Mouse (Mus musculus): ENCODE results near the gene Lcn6. TPM values are rescaled to one million over a fixed set of nuclear protein-coding genes. Genes with fewer than 3 reads are reported as not detected.
"Not testable (repeated sequence)": the region's sequence is repeated elsewhere in the genome, so short reads cannot be mapped to it uniquely, and the experiment has no call there.

The Lcn6 gene
- polyA plus RNA-seq, 1 experiment from 2014 or later: not detected

DNA sequence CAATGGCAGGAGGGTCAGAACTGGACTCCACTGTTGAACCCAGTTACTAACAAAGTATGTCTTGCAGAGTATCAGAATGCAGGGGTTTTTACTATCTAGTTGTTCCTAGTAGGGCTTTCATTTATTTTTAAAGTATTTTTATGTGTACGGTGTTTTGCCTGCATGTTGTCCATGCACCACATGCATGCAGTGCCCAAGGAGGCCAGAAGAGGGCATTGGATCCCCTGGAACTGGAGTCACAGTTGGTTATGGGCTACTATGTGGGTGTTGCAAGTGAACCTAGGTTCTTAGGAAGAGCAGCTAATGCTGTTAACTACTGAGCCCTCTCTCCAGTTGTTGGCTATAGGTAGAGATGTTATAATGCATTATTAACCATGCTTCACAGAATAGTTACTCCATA lies 13.1 kb upstream of the Lcn6 start:
- Histone ChIP-seq H3K9me3 (no peaks in the 10 kb centered on the region), H3K27me3 (no peaks in the 10 kb centered on the region), H3K36me3 (no peaks in the 10 kb centered on the region), H3K4me2 (replicated peaks) (no peak overlapping the region), H3K4me3 (replicated peaks) (no peak overlapping the region), H3K27ac (no peak overlapping the region), H3K4me1 (replicated peaks) (no peaks in the 10 kb centered on the region), H3K9ac (replicated peaks) (no peak overlapping the region)
- WGBS: 76% methylated on average over 1 of the region's 1 CpGs
- ATAC-seq: no peak

DNA sequence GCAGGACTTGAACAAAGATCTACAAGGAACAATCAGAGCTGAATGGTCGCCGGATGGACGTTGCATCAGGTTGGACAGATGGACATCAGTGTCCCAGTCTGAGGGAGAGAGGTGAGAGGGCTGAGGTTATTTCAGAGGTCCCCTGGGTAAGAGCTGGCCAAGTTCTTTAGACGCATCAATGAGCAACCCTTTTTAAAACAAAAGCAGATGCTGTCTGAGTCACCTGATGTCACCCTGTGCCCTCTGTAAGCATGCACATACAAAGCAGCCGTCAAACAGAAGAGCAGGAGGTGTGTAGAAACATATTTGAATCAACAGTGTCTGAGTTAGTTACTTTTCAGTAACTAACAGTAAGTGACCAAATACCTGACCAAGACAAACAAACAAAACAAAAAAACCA lies 12.5 kb upstream of the Lcn6 start:
- Histone ChIP-seq H3K4me2 (replicated peaks) (no peak overlapping the region), H3K9me3 (no peaks in the 10 kb centered on the region), H3K4me3 (replicated peaks) (no peak overlapping the region), H3K9ac (replicated peaks) (no peak overlapping the region), H3K4me1 (replicated peaks) (no peaks in the 10 kb centered on the region), H3K27me3 (no peaks in the 10 kb centered on the region), H3K27ac (no peak overlapping the region), H3K36me3 (no peaks in the 10 kb centered on the region)
- WGBS: 83% methylated on average over 5 of the region's 5 CpGs
- ATAC-seq: no peak

DNA sequence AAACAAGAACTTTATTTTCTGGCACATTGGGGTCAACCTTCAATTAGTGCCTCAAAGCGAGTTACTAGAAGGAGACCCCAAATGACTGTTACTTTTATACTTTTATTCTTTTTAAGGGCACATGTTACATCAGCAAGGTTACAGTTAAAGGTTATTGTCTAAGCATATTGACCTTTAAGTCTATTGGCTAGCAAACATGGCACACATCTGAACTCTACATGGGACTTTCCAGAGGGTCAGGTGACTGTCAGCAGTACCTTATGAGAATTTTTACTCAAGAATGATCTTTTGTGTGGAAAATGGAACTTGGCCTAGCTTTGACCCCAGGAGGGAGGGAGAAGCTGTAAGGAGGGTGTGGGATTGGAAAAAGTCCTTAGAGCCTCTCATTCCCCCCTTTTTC lies 10.1 kb upstream of the Lcn6 start:
- no peaks in the 10 kb centered on the region for H3K9me3 ChIP-seq
- ATAC-seq: no peak
- no peak overlapping the region for H3K27ac ChIP-seq
- H3K9ac ChIP-seq (replicated peaks): no peak overlapping the region
- no peaks in the 10 kb centered on the region for H3K27me3 ChIP-seq
- no peaks in the 10 kb centered on the region for H3K36me3 ChIP-seq
- H3K4me1 ChIP-seq (replicated peaks): no peaks in the 10 kb centered on the region
- H3K4me3 ChIP-seq (replicated peaks): no peak overlapping the region
- H3K4me2 ChIP-seq (replicated peaks): no peak overlapping the region
- WGBS: 71% methylated on average over 1 of the region's 1 CpGs

DNA sequence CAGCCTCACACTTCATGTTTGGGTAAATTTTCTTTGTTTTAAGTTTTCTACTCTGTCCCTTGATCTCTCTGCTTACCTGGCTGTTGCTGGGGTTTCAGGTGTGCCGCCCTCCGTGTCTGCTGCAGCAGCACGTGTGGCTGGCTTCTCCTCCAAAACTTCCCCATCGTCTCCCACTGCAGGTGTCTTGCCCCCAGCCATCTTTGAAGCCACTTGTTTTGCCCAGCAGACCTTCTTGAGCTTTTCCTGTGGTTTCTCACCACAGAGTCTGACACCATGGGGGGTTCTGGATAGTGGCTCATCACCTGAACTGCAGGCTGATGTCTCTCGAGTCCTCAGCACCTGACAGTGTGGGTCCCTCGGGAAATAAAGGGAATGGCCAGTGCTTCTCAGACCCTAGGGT lies 3.0 kb downstream of the Lcn6 start:
- no peaks in the 10 kb centered on the region for H3K4me1 ChIP-seq (replicated peaks)
- H3K4me3 ChIP-seq (replicated peaks): no peak overlapping the region
- no peaks in the 10 kb centered on the region for H3K36me3 ChIP-seq
- no peaks in the 10 kb centered on the region for H3K27me3 ChIP-seq
- no peaks in the 10 kb centered on the region for H3K9me3 ChIP-seq
- WGBS: 87% methylated on average over 6 of the region's 6 CpGs
- no peak overlapping the region for H3K27ac ChIP-seq
- no peak overlapping the region for H3K4me2 ChIP-seq (replicated peaks)
- no peak for ATAC-seq
- no peak overlapping the region for H3K9ac ChIP-seq (replicated peaks)

DNA sequence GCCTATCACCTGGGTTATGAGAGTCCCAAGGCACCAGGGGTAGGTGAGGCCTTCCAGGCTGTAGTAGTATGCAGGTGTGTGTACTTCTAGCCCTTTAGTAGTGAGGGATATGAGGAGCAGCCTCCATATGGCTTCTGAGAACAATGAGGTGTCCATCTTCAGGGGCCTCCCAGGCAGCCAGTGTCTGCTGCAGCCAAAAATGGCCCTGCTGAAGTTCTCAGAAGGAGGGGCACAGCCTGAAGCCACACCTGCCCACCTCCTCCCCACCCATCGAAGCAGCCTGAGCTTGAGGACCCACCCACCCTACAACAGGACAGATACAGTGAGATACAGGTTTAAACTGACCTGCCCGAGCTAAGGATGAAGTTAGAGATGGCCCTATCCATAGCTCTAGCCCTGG lies 5.8 kb downstream of the Lcn6 start, which contains the start of gene Lcn10:
Gene Lcn10, plus strand, starts transcription at position 301 of the 400 bp plus-strand sequence.
- no peak within 1 kb of the TSS for H3K27ac ChIP-seq

DNA sequence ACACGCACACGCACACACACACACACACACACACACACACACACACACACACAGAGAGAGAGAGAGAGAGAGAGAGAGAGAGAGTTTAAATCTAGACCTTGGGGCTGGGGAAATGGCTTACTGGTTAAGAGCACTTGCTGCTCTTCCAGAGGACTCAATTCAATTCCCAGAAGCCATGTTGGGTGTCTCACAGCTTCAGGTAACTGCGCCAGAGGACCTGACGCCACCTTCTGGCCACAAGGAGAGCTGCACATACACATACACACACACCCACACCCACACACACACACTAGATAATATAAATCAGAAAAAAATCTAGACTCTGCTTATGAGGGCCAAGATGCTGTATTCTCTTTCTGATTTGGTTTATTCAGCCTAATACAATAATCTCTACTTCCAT lies 10.4 kb downstream of the Lcn6 start:
- Histone ChIP-seq H3K9ac (replicated peaks) (no peak overlapping the region), H3K4me1 (replicated peaks) (no peaks in the 10 kb centered on the region), H3K4me2 (replicated peaks) (no peak overlapping the region), H3K36me3 (no peaks in the 10 kb centered on the region), H3K27me3 (no peaks in the 10 kb centered on the region), H3K4me3 (replicated peaks) (no peak overlapping the region), H3K27ac (no peak overlapping the region), H3K9me3 (no peaks in the 10 kb centered on the region)
- 64% methylated on average over 3 of the region's 4 CpGs for WGBS
- ATAC-seq: no peak

More for the DNA sequence above, 5.8 kb downstream of the Lcn6 start, which contains the start of gene Lcn10:
- Histone ChIP-seq H3K4me2 (replicated peaks) (no peak within 1 kb of the TSS), H3K4me3 (replicated peaks) (no peak within 1 kb of the TSS), H3K27me3 (no peaks in the 10 kb centered on the region), H3K9me3 (no peaks in the 10 kb centered on the region), H3K36me3 (no peaks in the 10 kb centered on the region), H3K4me1 (replicated peaks) (no peaks in the 10 kb centered on the region), H3K9ac (replicated peaks) (no peak within 1 kb of the TSS)
- WGBS: 72% methylated on average over 2 of the region's 2 CpGs
- ATAC-seq: no peak

DNA sequence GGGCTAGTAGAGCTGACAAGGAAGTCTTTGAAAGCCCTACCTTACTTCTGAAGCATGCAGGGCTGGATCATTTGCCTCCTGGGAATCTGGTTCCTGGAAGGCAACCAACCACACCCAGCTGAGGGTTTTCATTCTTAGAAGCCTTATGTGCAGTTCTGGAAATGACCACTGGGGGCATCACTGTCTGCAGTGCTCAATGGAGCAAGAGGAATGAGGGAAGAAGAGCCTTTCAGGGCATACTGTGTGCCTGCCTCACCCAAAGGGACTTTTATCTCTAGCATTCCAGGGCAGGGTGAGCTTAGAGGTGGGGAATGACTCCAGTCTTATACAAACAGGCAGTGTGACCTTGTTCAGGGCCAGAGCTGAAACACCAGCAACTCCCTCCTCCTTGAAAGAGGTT lies 18.0 kb downstream of the Lcn6 start:
- Histone ChIP-seq H3K27me3 (no peaks in the 10 kb centered on the region), H3K27ac (no peak overlapping the region), H3K36me3 (no peaks in the 10 kb centered on the region), H3K4me3 (replicated peaks) (no peak overlapping the region), H3K9me3 (no peaks in the 10 kb centered on the region), H3K9ac (replicated peaks) (no peak overlapping the region), H3K4me2 (replicated peaks) (no peak overlapping the region), H3K4me1 (replicated peaks) (no peaks in the 10 kb centered on the region)
- ATAC-seq: no peak

DNA sequence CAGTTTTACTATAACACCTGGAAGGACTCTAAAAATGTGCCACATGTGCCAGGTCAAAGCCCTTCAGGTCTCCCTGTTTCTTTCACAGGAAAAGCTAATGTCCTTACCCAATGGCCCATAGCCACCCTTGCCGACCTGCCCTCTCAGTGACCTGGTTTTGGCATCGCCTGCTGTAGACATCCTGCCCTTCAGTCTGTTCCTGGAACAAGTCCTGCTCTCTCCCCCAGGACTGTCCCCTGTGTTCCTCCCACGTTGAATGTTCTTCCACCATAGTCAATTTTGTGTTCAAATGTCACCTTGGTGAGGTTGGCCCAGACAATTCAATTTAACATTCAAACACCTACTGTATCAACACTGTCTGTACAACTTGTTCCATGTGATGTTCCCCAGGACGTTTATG lies 20.4 kb downstream of the Lcn6 start:
- H3K4me1 ChIP-seq (replicated peaks): no peaks in the 10 kb centered on the region
- H3K36me3 ChIP-seq: no peaks in the 10 kb centered on the region
- H3K9me3 ChIP-seq: no peaks in the 10 kb centered on the region
- 70% methylated on average over 4 of the region's 4 CpGs for WGBS
- no peak overlapping the region for H3K4me3 ChIP-seq (replicated peaks)
- ATAC-seq: no peak
- H3K27me3 ChIP-seq: no peaks in the 10 kb centered on the region
- H3K9ac ChIP-seq (replicated peaks): no peak overlapping the region
- H3K27ac ChIP-seq: no peak overlapping the region
- no peak overlapping the region for H3K4me2 ChIP-seq (replicated peaks)

- no peaks in the 10 kb centered on the region for H3K9me3 ChIP-seq
Observed at GRCm38 (mm10) chr2:25698696-25699095, 22.1 kb downstream of the Lcn6 start.

GRCm38 (mm10) chr2:25699743-25700142 lies 23.2 kb downstream of the Lcn6 start, which contains the start of gene Obp2a:
TSS of gene Obp2a (plus strand) at chr2:25700043.
- ATAC-seq: not testable (repeated sequence)

More at GRCm38 (mm10) chr2:25698696-25699095, 22.1 kb downstream of the Lcn6 start:
- no peak overlapping the region for H3K27ac ChIP-seq
- H3K4me1 ChIP-seq (replicated peaks): no peaks in the 10 kb centered on the region
- ATAC-seq: no peak
- H3K4me3 ChIP-seq (replicated peaks): no peak overlapping the region
- 0 out of 2 replicates have a peak, but pooled peaks cover 2% of the 10 kb centered on the region for H3K27me3 ChIP-seq
- no peaks in the 10 kb centered on the region for H3K36me3 ChIP-seq
- H3K9ac ChIP-seq (replicated peaks): no peak overlapping the region
- H3K4me2 ChIP-seq (replicated peaks): no peak overlapping the region
- WGBS: 92% methylated on average over 2 of the region's 2 CpGs

DNA sequence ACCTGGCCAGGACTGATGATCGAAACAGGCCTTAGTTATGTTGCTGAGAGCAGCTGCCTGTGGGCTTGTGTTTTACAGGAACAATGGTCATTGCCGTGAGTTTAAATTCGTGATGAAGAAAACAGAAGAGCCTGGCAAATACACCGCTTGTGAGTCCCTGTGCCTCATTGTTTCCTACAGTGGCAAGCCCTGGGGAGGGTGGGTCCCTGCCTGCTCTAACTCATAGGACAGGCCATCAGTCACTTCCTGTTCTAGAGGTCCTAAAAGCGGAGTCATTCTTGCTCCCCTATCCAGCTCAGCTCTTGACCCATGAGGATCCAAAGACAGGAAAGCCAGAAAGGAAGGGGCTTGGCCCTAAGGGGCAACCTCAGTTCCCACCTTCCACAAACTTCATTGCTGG lies 24.4 kb downstream of the Lcn6 start:
- 0 out of 2 replicates have a peak, but pooled peaks cover 2% of the 10 kb centered on the region for H3K27me3 ChIP-seq
- no peak overlapping the region for H3K4me3 ChIP-seq (replicated peaks)
- 82% methylated on average over 5 of the region's 5 CpGs for WGBS
- no peak overlapping the region for H3K27ac ChIP-seq
- no peaks in the 10 kb centered on the region for H3K36me3 ChIP-seq
- H3K9ac ChIP-seq (replicated peaks): no peak overlapping the region
- H3K4me1 ChIP-seq (replicated peaks): 0 out of 2 replicates have a peak, but pooled peaks cover 2% of the 10 kb centered on the region
- ATAC-seq: no peak
- no peak overlapping the region for H3K4me2 ChIP-seq (replicated peaks)
- H3K9me3 ChIP-seq: no peaks in the 10 kb centered on the region

More at GRCm38 (mm10) chr2:25699743-25700142, 23.2 kb downstream of the Lcn6 start, which contains the start of gene Obp2a:
- H3K4me2 ChIP-seq (replicated peaks); H3K27ac ChIP-seq; H3K27me3 ChIP-seq; H3K36me3 ChIP-seq; H3K4me1 ChIP-seq (replicated peaks); H3K4me3 ChIP-seq (replicated peaks); H3K9me3 ChIP-seq; H3K9ac ChIP-seq (replicated peaks): not testable (repeated sequence)
- 85% methylated on average over 3 of the region's 3 CpGs for WGBS

GRCm38 (mm10) chr2:25703706-25704105 lies 27.1 kb downstream of the Lcn6 start:
- no peaks in the 10 kb centered on the region for H3K36me3 ChIP-seq
- no peak overlapping the region for H3K4me3 ChIP-seq (replicated peaks)
- no peak for ATAC-seq
- WGBS: 88% methylated on average over 4 of the region's 4 CpGs
- H3K9ac ChIP-seq (replicated peaks): 0 out of 2 replicates have a peak overlapping the region, but pooled peaks have one; percentile 10
- no peaks in the 10 kb centered on the region for H3K9me3 ChIP-seq
- 0 out of 2 replicates have a peak, but pooled peaks cover 2% of the 10 kb centered on the region for H3K27me3 ChIP-seq
- H3K27ac ChIP-seq: no peak overlapping the region
- H3K4me2 ChIP-seq (replicated peaks): no peak overlapping the region
- peaks cover 13% of the 10 kb centered on the region for H3K4me1 ChIP-seq (replicated peaks)
